Mouse (Mus musculus): ENCODE measurements around the gene Dhrs9.

DNA sequence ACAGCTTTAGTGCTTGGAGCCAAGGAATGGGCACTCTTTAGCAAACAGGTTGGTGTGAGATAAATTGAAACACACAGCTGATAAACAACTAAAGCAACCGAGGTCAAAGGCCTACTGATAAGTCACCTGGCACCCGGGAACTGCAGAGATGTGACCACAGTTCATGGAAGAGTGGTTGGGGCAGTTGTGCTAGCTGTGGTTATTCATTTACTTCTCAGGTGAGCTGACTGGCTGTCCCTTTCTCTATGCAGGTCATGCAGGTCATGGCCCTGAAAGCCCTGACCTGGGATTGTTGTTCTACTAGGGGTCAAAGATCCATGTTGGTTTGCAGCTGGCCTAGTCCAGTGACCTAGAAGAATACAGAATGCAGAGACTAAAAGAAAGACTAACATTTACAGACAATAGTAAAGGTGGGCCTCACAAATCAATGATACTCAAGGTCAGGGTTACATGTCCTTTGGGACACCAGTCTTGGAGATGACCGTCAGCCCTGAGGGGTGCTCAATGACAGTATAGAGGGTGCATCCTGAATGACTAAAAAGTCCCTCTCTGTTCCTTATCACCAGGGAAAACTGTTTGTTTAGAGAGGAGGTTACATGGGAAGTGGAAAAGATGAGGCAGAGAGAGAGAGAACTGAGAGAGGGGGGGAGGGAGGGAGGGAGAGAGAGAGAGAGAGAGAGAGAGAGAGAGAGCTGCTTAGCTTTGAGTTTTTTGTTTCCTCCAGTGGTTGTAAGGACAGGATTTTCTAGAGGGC lies 6.0 kb downstream of the Dhrs9 start:
- TF ChIP-seq CTCF (conservative IDR thresholded peaks at IDR 0.05; ENCODE audit: insufficient read depth, insufficient read length, low read depth, low read length), result no peak
- TF ChIP-seq POLR2A (IDR thresholded peaks at IDR 0.05; ENCODE audit: low read depth, low read length), result no peak

All from kidney, adult 2 months (tissue).